Mouse (Mus musculus) liver, embryonic 14.5 days (tissue): Measurements from ENCODE around the gene Slx4ip.

ENCODE experiments used
- CTCF ChIP-seq: IDR thresholded peaks from 2 replicates; pipeline ENCODE4 v1.5.1; 2016; ENCODE audit warnings: antibody characterized with exemption, low read depth, control low read depth
- EP300 ChIP-seq: IDR thresholded peaks from 2 replicates; pipeline ENCODE4 v1.6.1; 2016; ENCODE audit warnings: antibody characterized with exemption, low read depth

DNA sequence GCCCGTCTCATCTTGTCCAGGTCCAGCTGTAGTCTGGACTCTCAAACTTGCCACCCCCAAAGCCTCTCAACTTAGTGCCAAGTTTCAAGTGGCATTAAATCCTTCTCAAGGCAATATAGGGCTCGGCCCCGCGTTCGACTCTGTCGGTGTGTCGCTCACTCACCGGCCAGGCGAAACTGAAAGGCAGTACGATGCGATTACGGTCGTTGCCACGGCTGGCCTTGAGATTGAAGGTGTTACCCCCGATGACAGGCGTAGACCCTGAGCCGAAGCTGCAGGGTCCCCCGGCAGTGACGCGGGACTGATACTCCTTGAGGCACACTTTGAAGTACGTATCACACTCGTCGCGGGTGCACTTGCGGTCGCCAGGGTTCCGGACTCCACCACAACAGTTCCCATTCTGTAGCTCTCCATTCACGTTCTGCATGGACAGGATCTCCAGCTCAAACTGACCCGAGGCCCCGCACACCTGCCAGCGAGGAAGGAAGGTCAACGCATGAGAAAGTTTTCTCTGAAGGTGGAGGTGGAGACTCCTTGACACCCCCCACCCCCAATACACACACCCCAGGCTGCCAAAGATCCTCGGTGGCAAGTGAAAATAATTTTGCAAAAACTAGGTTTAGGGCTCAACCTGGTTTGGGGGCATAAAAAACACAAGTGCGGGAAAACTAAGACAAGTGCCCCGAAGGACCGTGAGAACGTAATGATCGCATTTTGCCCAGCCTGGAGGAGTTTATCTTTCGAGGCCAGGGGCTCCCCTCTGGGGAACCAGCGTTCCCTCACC, 224.4 kb downstream of the Slx4ip start:
- no peak for TF ChIP-seq CTCF
- no peak for TF ChIP-seq EP300
